Mouse (Mus musculus): ENCODE measurements around the gene Tmem18.

Gene Tmem18

DNA sequence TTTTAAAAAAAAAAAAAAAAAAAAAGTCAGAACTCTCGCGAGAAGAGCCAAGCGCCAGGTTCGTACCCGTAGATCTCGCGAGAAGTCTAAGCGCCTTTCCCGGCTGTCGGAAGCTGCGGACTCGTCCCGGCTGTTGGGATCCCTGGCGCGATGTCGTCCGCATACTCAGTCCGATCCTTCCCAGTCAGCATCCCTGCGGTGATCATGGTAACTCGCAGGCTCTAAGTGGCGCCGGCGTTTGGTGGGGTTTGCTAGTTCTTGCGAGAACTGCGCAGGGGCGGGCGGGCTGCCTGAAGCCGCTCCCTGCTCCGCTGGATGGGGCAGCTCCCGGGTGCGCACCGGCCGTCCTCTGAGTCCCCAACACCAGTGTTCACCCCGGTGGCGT is at the start of gene Tmem18:
TSS of gene Tmem18 (plus strand) at position 71 of the 385 bp plus-strand sequence.
- no peaks in the 10 kb centered on the region for H3K27me3 ChIP-seq (ENCODE audit: control insufficient read depth, insufficient read depth, low read length, poor library complexity, severe bottlenecking)
- no peaks in the 10 kb centered on the region; the same call in 1 of the 2 replicates for H3K36me3 ChIP-seq (ENCODE audit: control insufficient read depth, insufficient read depth, low read length, poor library complexity, severe bottlenecking)
- DNase-seq (ENCODE audit: low read depth, low spot score) = peak; percentile 78

DNA sequence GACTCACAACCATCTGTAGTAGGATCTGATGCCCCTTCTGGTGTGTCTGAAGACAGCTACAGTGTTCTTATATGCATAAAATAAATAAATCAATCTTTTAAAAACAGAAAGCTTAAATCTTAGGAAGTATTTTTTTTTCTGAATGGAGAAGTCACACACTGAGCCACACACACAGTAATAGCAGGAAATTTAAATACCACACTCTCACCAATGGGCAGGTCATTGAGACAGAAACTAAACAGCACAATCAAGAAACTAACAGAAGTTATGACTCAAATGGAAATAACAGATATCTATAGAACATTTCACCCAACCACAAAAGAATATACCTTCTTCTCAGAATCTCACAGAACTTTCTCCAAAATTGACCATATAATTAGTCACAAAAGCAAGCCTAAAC is 26.9 kb upstream of the Tmem18 start:
- Histone ChIP-seq H3K36me3 (ENCODE audit: control insufficient read depth, insufficient read depth, low read length, poor library complexity, severe bottlenecking) (no peaks in the 10 kb centered on the region), H3K27me3 (ENCODE audit: control insufficient read depth, insufficient read depth, low read length, poor library complexity, severe bottlenecking) (no peaks in the 10 kb centered on the region)
- DNase-seq (ENCODE audit: low read depth, low spot score) = no peak

DNA sequence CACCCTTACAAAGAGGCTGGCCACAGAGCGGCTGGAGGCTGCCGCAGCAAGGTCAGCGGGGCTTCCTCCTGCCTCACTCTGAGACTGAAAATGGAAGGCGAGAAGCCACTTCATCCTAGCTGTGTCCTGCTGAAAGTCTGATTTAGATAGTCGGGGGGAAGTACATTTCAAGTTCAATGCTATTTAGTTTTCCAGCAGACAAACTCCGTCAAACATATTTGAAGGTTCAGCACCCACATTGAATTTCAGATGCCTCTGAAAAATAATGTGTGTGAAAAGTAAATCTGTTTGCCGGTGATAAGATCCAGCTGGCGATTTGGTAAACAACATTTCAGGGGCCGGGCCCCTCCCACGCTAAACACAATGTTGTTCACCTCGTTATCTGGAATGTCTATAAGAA is 22.8 kb upstream of the Tmem18 start:
- Histone ChIP-seq H3K27me3 (ENCODE audit: control insufficient read depth, insufficient read depth, low read length, poor library complexity, severe bottlenecking) (no peaks in the 10 kb centered on the region), H3K36me3 (ENCODE audit: control insufficient read depth, insufficient read depth, low read length, poor library complexity, severe bottlenecking) (no peaks in the 10 kb centered on the region)
- DNase-seq (ENCODE audit: low read depth, low spot score) = no peak

DNA sequence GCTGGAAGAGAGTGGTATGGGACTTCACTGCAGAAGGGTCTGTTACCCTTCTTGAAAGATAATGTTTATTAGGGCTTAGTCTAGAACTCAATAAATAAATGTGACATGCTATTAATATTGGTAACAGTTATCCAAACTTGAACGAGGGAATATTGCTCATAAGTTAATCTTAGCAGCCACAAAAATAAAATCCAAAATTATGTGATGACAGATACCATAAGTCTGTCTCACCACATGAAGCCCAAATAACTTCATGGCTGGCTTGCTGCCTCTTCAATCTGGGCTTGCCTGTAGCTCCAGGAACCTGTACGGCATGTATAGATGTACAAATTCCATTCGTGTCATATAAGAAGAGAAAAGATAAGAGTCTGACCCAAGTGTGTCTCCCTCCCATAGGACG is 12.2 kb upstream of the Tmem18 start:
- Histone ChIP-seq H3K36me3 (ENCODE audit: control insufficient read depth, insufficient read depth, low read length, poor library complexity, severe bottlenecking) (no peaks in the 10 kb centered on the region), H3K27me3 (ENCODE audit: control insufficient read depth, insufficient read depth, low read length, poor library complexity, severe bottlenecking) (no peaks in the 10 kb centered on the region)
- no peak for DNase-seq (ENCODE audit: low read depth, low spot score)

DNA sequence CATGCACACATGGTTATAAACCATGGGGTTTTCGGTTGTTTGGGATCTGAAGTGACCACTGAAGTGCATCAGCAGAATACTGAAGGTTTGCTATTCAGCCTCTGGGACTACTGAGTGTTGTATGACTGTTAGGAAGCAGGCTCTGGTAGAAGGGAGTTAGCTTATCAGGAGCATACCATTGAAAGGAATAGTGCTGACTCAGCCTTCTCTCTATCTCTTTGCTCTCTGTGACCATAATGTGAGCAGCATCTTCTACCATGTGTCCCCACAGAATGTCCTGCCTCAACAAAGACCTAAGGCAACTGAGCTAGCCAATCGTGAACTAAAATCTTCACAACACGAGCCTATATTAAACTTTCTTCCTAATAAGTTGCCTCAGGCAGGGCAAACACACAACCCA is 8.3 kb upstream of the Tmem18 start:
- Histone ChIP-seq H3K36me3 (ENCODE audit: control insufficient read depth, insufficient read depth, low read length, poor library complexity, severe bottlenecking) (no peaks in the 10 kb centered on the region), H3K27me3 (ENCODE audit: control insufficient read depth, insufficient read depth, low read length, poor library complexity, severe bottlenecking) (no peaks in the 10 kb centered on the region)
- no peak for DNase-seq (ENCODE audit: low read depth, low spot score)

DNA sequence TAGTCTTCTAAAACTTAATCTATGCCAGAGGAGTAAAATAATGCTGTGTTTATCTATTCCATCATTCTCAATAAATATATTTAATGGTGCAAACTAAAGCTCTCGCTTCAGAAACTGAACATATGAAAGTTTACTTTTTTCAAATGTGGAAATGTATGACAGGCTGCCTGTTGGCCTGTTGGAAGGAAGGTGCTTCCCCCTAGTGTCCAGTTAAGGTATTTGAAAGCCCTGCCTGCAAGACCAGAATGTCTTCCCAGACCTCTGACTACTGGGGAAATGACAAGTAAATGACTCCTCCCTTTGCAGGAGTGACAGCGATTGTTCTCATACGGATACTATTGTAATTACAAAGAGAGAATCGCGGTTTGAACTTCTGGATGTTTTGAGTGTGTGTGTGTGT is 6.2 kb upstream of the Tmem18 start:
- Histone ChIP-seq H3K36me3 (ENCODE audit: control insufficient read depth, insufficient read depth, low read length, poor library complexity, severe bottlenecking) (no peaks in the 10 kb centered on the region), H3K27me3 (ENCODE audit: control insufficient read depth, insufficient read depth, low read length, poor library complexity, severe bottlenecking) (no peaks in the 10 kb centered on the region)
- peak; percentile 71 for DNase-seq (ENCODE audit: low read depth, low spot score)

DNA sequence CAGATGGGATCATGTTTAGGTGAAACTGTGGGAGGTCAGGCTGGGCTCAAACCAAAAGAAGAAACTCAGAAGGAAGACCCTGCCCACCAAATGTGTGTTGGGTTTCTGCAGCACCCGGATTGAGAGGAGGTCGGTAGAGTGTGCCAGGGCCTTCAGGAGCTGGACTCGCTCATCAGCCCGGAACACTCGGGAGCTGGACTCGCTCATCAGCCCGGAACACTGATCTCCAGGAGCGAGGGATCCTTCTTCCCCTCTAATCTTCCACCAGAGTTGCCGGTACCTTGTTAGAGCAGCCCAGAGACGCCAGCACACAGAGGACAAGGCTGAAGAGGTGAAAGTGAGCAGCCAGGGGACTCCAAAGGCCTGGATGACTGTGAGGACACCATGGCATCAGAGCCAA is 2.9 kb upstream of the Tmem18 start:
- Histone ChIP-seq H3K36me3 (ENCODE audit: control insufficient read depth, insufficient read depth, low read length, poor library complexity, severe bottlenecking) (no peaks in the 10 kb centered on the region), H3K27me3 (ENCODE audit: control insufficient read depth, insufficient read depth, low read length, poor library complexity, severe bottlenecking) (no peaks in the 10 kb centered on the region)
- no peak for DNase-seq (ENCODE audit: low read depth, low spot score)

DNA sequence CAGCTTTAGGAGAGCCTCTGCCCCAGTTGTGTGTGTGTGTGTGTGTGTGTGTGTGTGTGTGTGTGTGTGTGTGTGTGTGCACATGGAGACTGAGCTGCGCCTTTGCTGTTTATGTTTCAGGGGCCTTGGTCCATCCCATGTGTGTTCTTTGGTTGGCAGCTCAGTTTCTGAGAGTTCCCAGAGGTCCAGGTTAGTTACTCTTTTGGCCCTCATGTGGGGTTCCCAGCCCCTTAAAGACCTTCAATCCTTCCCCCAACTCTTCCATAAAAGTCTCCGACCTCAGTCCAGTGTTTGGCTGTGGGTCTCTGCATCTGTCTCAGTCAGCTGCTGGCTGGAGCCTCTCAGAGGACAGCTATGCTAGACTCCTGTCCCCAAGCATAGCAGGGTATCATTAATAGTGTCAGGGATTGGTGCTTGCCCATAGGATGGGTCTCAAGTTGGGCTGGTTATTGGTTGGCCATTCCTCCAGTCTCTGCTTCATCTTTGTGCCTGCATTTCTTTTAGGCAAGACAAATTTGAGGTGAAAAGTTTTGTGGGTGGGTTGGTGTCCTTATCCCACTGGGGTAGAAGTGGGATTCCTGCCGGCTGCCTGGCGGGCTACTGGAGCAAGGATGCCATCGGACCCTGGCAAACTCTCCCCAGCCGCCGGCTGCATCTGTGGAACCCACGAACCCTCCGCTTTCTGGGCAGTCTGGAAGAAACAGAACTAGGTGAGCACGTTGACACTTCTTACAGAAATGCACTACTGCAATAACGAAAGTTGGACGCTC is 455 bp upstream of the Tmem18 start:
- no peak for DNase-seq (ENCODE audit: low read depth, low spot score)

DNA sequence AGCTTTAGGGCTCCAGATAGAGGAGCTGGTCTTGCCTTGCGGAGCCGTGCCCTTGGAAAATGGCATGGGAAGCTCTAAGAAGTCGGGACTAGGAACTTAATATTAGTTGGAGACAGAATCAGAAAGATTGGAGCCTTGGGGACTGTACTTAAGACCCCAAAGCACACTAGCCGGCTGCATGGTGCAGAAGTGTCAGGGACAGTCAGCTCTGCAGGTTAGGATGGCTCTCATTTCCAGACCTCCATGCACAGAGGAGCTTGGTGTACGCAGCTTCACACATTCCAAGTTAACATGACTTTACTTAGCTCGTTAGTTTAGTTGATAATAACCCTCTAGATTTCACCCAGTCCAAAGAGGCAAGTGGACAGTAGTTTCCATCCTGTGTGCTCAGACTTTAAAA is 637 bp downstream of the Tmem18 start:
- Histone ChIP-seq H3K36me3 (ENCODE audit: control insufficient read depth, insufficient read depth, low read length, poor library complexity, severe bottlenecking) (no peaks in the 10 kb centered on the region; the same call in 1 of the 2 replicates), H3K27me3 (ENCODE audit: control insufficient read depth, insufficient read depth, low read length, poor library complexity, severe bottlenecking) (no peaks in the 10 kb centered on the region)
- no peak for DNase-seq (ENCODE audit: low read depth, low spot score)

More for the DNA sequence above, 455 bp upstream of the Tmem18 start:
- Histone ChIP-seq H3K36me3 (ENCODE audit: control insufficient read depth, insufficient read depth, low read length, poor library complexity, severe bottlenecking) (no peaks in the 10 kb centered on the region; the same call in 1 of the 2 replicates), H3K27me3 (ENCODE audit: control insufficient read depth, insufficient read depth, low read length, poor library complexity, severe bottlenecking) (no peaks in the 10 kb centered on the region)

DNA sequence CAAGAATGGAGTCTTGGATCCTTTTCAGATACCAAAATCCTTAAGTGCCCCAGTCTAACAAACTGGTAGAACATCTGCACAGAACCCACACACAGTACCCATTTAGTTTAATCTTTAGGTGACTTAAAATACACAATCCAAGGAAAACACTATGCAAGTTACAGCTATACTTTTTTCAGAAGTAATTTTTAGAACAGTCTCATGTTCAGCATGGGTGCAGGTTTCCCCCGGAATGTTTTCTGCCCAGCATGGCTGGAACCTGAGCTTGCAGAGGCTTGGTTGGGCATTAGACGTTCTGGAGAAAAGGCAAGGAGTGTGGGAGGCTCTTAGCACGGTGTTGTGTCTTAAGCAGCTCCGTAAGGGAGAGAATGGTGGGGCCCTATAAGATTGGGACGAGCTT is 7.6 kb downstream of the Tmem18 start:
- Histone ChIP-seq H3K27me3 (ENCODE audit: control insufficient read depth, insufficient read depth, low read length, poor library complexity, severe bottlenecking) (no peaks in the 10 kb centered on the region), H3K36me3 (ENCODE audit: control insufficient read depth, insufficient read depth, low read length, poor library complexity, severe bottlenecking) (no peaks in the 10 kb centered on the region; the same call in none of the 2 replicates)
- no peak for DNase-seq (ENCODE audit: low read depth, low spot score)

DNA sequence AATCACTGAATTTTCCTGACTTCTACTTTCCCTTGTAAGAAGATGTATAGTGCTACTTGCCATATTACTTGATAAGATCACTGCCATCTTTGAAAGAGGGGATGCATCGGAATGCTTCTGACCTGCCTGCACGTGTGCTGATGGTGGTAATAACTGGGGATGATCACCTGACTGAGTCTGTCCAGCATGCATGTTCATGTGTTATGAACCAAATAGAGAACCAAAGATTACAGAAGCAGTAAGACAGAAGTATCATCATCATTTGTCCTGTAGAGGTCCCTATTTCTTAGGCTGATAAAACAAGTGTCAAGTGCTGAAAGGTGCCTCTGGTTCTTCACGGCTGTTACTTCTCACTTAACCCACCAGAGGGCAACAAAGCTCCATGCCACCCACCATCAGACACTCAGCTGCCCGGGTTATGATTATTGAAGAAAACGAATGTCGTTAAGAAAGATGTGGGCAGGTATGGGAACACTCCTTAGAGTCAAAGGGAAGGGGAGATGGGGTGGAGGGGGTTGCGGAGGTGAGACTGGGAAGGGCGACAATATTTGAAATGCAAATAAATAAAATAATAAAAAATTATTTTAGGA is 12.7 kb downstream of the Tmem18 start:
- Histone ChIP-seq H3K27me3 (ENCODE audit: control insufficient read depth, insufficient read depth, low read length, poor library complexity, severe bottlenecking) (no peaks in the 10 kb centered on the region), H3K36me3 (ENCODE audit: control insufficient read depth, insufficient read depth, low read length, poor library complexity, severe bottlenecking) (no peaks in the 10 kb centered on the region)
- peak; percentile 42 for DNase-seq (ENCODE audit: low read depth, low spot score)

DNA sequence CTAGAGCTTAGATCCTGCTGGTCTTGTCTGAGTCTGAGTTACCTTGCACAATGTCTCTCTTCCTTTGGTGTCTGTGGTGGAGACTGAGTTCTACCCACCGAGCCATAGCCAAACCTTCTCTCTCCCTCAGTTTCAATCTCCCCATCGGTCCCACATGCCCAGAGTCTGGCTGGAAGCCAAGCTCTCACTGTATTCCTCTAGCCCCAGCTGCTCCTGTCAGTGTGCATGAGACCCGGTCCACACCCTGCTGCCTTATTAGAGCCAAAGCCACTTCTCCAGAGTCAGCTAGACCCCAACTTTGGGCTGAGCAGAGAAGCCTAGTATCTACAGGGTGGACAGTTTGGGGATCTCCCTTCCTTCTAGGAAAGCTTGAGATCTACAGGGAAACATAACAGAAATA is 14.7 kb downstream of the Tmem18 start:
- H3K36me3 ChIP-seq (ENCODE audit: control insufficient read depth, insufficient read depth, low read length, poor library complexity, severe bottlenecking) = no peaks in the 10 kb centered on the region

DNA sequence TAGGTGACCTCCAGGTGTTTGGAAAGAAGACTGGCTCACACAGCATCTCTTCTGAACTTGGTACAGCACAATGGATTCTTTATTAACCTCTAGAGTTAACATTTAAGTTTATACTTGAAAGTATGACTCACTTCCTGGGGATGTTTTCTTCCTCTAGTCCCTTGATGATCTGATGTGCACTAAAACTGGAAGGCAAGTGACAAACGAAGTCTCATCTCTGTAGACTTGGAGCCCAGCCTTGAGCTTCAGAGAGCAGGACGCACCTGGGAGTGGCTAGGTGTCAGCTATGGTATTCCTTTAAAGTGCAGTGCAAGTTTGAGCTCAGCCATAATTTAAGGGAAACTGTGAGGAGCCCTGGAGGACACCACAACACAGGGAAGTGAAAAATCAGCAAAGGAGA is 15.2 kb downstream of the Tmem18 start:
- Histone ChIP-seq H3K27me3 (ENCODE audit: control insufficient read depth, insufficient read depth, low read length, poor library complexity, severe bottlenecking) (no peaks in the 10 kb centered on the region), H3K36me3 (ENCODE audit: control insufficient read depth, insufficient read depth, low read length, poor library complexity, severe bottlenecking) (no peaks in the 10 kb centered on the region)
- DNase-seq (ENCODE audit: low read depth, low spot score) = no peak

More for the DNA sequence above, 14.7 kb downstream of the Tmem18 start:
- no peak for DNase-seq (ENCODE audit: low read depth, low spot score)
- no peaks in the 10 kb centered on the region for H3K27me3 ChIP-seq (ENCODE audit: control insufficient read depth, insufficient read depth, low read length, poor library complexity, severe bottlenecking)

DNA sequence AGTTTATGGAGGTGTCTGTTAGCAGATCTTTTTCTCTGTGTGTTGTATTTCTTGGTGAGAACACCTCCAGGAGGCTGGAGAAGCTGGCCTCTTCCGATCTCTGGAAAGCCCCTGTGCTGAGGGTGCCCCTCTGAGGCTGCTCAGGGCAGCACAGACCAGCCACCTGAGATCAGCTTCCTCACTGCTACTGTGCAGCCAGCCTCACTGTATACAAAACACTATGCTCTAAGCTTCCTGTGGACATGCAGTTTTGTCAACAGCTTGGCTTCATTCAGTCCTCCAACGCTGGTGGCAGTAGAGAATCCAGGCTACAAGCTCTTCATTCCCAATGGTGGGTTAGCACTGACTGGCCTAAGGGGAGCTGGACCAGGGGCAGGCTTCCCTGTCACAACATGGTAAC is 15.8 kb downstream of the Tmem18 start:
- H3K36me3 ChIP-seq (ENCODE audit: control insufficient read depth, insufficient read depth, low read length, poor library complexity, severe bottlenecking) = no peaks in the 10 kb centered on the region
- no peak for DNase-seq (ENCODE audit: low read depth, low spot score)
- no peaks in the 10 kb centered on the region for H3K27me3 ChIP-seq (ENCODE audit: control insufficient read depth, insufficient read depth, low read length, poor library complexity, severe bottlenecking)

DNA sequence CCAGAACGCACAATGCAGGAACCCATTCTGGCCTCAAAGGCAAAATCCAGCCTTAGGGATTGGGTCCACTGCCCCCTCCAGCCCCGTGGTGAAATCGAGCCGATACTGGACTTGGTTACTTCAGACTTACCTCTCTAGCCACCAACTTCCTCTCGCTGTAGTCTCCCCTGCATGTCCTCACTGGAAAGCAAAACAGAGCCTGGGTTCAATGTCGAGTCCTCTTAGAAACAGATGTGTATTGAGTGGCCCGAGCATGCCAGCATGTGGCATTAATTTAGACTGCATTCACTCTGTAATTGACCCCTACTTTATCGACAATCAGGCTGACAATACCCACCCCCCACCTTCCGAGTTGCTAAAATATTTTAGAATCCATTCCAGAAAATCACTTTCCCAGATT is 19.8 kb downstream of the Tmem18 start:
- no peaks in the 10 kb centered on the region for H3K36me3 ChIP-seq (ENCODE audit: control insufficient read depth, insufficient read depth, low read length, poor library complexity, severe bottlenecking)
- DNase-seq (ENCODE audit: low read depth, low spot score) = no peak
- no peaks in the 10 kb centered on the region for H3K27me3 ChIP-seq (ENCODE audit: control insufficient read depth, insufficient read depth, low read length, poor library complexity, severe bottlenecking)
